Mouse (Mus musculus): ENCODE data around the gene Myl10.
"Not testable (repeated sequence)": the region's sequence is repeated elsewhere in the genome, so short reads cannot be mapped to it uniquely, and the experiment has no call there.

Gene Myl10

GRCm38 (mm10) chr5:136706803-136707202, 13.9 kb downstream of the Myl10 start:
- peak; percentile 29 for DNase-seq

GRCm38 (mm10) chr5:136708116-136708515, 15.2 kb downstream of the Myl10 start:
- DNase-seq = no peak

- DNase-seq = no peak
These were observed 17.8 kb downstream of the Myl10 start for GRCm38 (mm10) chr5:136710742-136711141.

GRCm38 (mm10) chr5:136714232-136714875, 21.4 kb downstream of the Myl10 start:
- peak; percentile 47 for DNase-seq

- DNase-seq = peak; percentile 26
These were observed 21.9 kb downstream of the Myl10 start for GRCm38 (mm10) chr5:136714879-136715278.

- no peak for DNase-seq
These were observed 24.0 kb downstream of the Myl10 start for GRCm38 (mm10) chr5:136716696-136717572.

- DNase-seq = no peak
These were observed 24.6 kb downstream of the Myl10 start for GRCm38 (mm10) chr5:136717573-136717854.

- no peak for DNase-seq
These were observed 25.7 kb downstream of the Myl10 start for GRCm38 (mm10) chr5:136718656-136719055.

GRCm38 (mm10) chr5:136721596-136721995, 28.6 kb downstream of the Myl10 start:
- no peak for DNase-seq

GRCm38 (mm10) chr5:136726271-136726670, 33.3 kb downstream of the Myl10 start:
- not testable (repeated sequence) for DNase-seq

GRCm38 (mm10) chr5:136738918-136739317, 46.0 kb downstream of the Myl10 start:
- no peak for DNase-seq

GRCm38 (mm10) chr5:136746596-136746995, 53.6 kb downstream of the Myl10 start:
- DNase-seq = no peak

Data from cerebellum, adult 9-11 months (tissue).